Mouse (Mus musculus): ENCODE data around the gene Tcf20. TPM values are rescaled to one million over a fixed set of nuclear protein-coding genes. Genes with fewer than 3 reads are reported as not detected.
"Not testable (repeated sequence)": the region's sequence is repeated elsewhere in the genome, so short reads cannot be mapped to it uniquely, and the experiment has no call there.

Gene Tcf20
- polyA plus RNA-seq, 1 experiment from 2014 or later = 17.4 TPM

DNA sequence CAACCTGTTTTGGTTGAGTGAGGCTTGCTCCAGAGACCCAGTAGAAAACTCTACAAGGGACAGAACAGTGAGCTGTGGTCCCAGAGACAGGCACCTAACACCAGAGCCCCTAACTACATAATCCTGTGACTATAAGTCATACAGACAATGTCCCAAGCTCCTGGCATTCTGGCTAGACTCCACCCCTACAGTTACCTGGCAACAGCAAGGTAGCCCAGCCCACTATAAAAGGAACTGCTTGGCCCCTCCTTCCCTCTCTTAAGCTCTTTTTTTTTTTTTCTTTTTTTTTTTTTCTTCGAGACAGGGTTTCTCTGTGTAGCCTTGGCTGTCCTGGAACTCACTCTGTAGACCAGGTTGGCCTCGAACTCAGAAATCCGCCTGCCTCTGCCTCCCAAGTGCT lies 121.4 kb downstream of the Tcf20 start:
- WGBS = 94% methylated on average over 3 of the region's 3 CpGs
- not testable (repeated sequence) for H3K27ac ChIP-seq (ENCODE audit: low read depth, low read length); H3K4me3 ChIP-seq (ENCODE audit: low read depth, low read length); ATAC-seq; DNase-seq (ENCODE audit: low spot score); H3K9me3 ChIP-seq (replicated peaks; ENCODE audit: control insufficient read depth, low read length); H3K27me3 ChIP-seq (replicated peaks; ENCODE audit: control insufficient read depth, insufficient read depth, low read length); H3K4me2 ChIP-seq (ENCODE audit: low read length); H3K9ac ChIP-seq (ENCODE audit: low read length); H3K36me3 ChIP-seq (ENCODE audit: control insufficient read depth, insufficient read depth, low read length); H3K4me1 ChIP-seq (ENCODE audit: control insufficient read depth, insufficient read depth, low read length)

DNA sequence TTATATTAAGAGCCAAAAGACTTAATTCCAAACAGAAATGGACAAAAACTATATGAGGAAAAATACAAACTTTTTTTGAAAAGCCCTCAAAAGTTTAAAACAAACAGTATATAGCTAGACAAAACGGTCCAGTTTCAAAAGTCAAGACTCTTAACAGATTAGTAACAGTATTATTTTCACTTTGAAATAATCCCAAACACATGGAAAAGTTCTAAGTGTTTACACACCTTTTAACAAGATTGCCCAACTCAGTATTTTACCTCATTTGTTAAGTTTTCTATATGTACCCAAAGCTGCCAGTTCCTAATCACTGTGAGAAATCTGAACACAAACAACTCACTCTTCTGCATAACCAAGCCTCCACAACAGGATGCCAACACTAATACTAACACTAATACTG lies 124.0 kb downstream of the Tcf20 start:
- WGBS = 92% methylated on average over 1 of the region's 1 CpGs
- no peaks in the 10 kb centered on the region for H3K4me1 ChIP-seq (ENCODE audit: control insufficient read depth, insufficient read depth, low read length)
- no peak overlapping the region for H3K9ac ChIP-seq (ENCODE audit: low read length)
- H3K4me3 ChIP-seq (ENCODE audit: low read depth, low read length) = no peak overlapping the region
- H3K36me3 ChIP-seq (ENCODE audit: control insufficient read depth, insufficient read depth, low read length) = no peaks in the 10 kb centered on the region
- no peaks in the 10 kb centered on the region for H3K9me3 ChIP-seq (replicated peaks; ENCODE audit: control insufficient read depth, low read length)
- H3K27ac ChIP-seq (ENCODE audit: low read depth, low read length) = no peak overlapping the region
- no peak for DNase-seq (ENCODE audit: low spot score)
- no peaks in the 10 kb centered on the region for H3K27me3 ChIP-seq (replicated peaks; ENCODE audit: control insufficient read depth, insufficient read depth, low read length)
- no peak overlapping the region for H3K4me2 ChIP-seq (ENCODE audit: low read length)
- no peak for ATAC-seq

DNA sequence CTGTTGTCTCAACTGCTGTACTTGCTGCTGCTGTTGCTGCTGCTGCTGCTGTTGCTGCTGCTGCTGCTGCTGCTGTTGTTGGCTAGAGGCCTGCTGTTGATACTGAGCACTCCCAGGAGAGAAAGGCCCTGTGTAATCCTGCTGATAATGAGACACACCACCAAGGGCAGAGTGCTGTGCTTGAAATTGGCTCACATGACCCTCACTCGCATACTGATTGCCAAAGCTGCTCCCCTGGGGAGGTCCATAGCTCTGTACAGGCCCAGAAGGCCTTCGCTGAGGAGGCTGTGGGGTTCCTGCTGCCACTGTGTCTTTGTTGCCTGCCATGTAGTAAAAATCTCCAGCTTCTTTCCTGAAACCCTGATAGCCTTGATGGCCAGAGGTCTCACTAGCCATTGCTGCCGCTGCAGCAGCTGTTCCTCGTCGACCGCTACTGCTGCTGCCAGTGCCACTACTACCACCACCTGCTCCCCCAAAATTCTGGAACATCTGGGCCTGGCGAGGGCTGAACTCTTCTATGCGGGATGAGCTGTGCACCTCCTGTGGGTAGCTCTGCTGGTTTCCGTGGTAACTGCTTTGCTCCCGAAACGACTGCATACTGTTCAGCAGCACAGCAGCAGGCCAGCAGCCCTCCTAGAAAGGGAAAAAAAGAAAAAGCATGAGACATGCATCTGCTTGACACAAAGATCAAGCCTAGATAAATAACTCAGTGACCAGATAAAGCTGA lies 130.9 kb downstream of the Tcf20 start:
- 36% methylated on average over 11 of the region's 11 CpGs for WGBS
- H3K9me3 ChIP-seq (replicated peaks; ENCODE audit: control insufficient read depth, low read length) = no peaks in the 10 kb centered on the region
- peaks cover 7% of the 10 kb centered on the region for H3K4me1 ChIP-seq (ENCODE audit: control insufficient read depth, insufficient read depth, low read length)
- no peak overlapping the region for H3K4me2 ChIP-seq (ENCODE audit: low read length)
- H3K9ac ChIP-seq (ENCODE audit: low read length) = 0 out of 2 replicates have a peak overlapping the region, but pooled peaks have one; percentile 13
- H3K27ac ChIP-seq (ENCODE audit: low read depth, low read length) = peak overlapping the region; percentile 67
- peaks cover 53% of the 10 kb centered on the region for H3K36me3 ChIP-seq (ENCODE audit: control insufficient read depth, insufficient read depth, low read length)
- H3K27me3 ChIP-seq (replicated peaks; ENCODE audit: control insufficient read depth, insufficient read depth, low read length) = no peaks in the 10 kb centered on the region
- peak; percentile 53 for DNase-seq (ENCODE audit: low spot score)
- ATAC-seq = peak; percentile 68; the same call in 1 of the 2 replicates
- no peak overlapping the region for H3K4me3 ChIP-seq (ENCODE audit: low read depth, low read length)

- Histone ChIP-seq H3K36me3 (ENCODE audit: control insufficient read depth, insufficient read depth, low read length) (peaks cover 60% of the 10 kb centered on the region), H3K27ac (ENCODE audit: low read depth, low read length) (no peak overlapping the region; the same call in 1 of the 2 replicates)
- 93% methylated on average over 2 of the region's 2 CpGs for WGBS
Measured at GRCm38 (mm10) chr15:82856065-82856464, 131.6 kb downstream of the Tcf20 start.

GRCm38 (mm10) chr15:82839146-82839545 lies 148.5 kb downstream of the Tcf20 start:
- ATAC-seq (no peak), DNase-seq (ENCODE audit: low spot score) (no peak)
- H3K4me2 ChIP-seq (ENCODE audit: low read length) = no peak overlapping the region
- H3K36me3 ChIP-seq (ENCODE audit: control insufficient read depth, insufficient read depth, low read length) = no peaks in the 10 kb centered on the region
- H3K9me3 ChIP-seq (replicated peaks; ENCODE audit: control insufficient read depth, low read length) = no peaks in the 10 kb centered on the region
- WGBS = 95% methylated on average over 3 of the region's 3 CpGs
- no peak overlapping the region for H3K27ac ChIP-seq (ENCODE audit: low read depth, low read length)
- no peaks in the 10 kb centered on the region for H3K4me1 ChIP-seq (ENCODE audit: control insufficient read depth, insufficient read depth, low read length)
- no peak overlapping the region for H3K4me3 ChIP-seq (ENCODE audit: low read depth, low read length)
- no peak overlapping the region for H3K9ac ChIP-seq (ENCODE audit: low read length)
- no peaks in the 10 kb centered on the region for H3K27me3 ChIP-seq (replicated peaks; ENCODE audit: control insufficient read depth, insufficient read depth, low read length)

More at GRCm38 (mm10) chr15:82856065-82856464, 131.6 kb downstream of the Tcf20 start:
- ATAC-seq (no peak), DNase-seq (ENCODE audit: low spot score) (no peak)
- Histone ChIP-seq H3K9me3 (replicated peaks; ENCODE audit: control insufficient read depth, low read length) (no peaks in the 10 kb centered on the region), H3K4me3 (ENCODE audit: low read depth, low read length) (no peak overlapping the region), H3K4me1 (ENCODE audit: control insufficient read depth, insufficient read depth, low read length) (peaks cover 7% of the 10 kb centered on the region), H3K9ac (ENCODE audit: low read length) (no peak overlapping the region), H3K4me2 (ENCODE audit: low read length) (no peak overlapping the region), H3K27me3 (replicated peaks; ENCODE audit: control insufficient read depth, insufficient read depth, low read length) (no peaks in the 10 kb centered on the region)

DNA sequence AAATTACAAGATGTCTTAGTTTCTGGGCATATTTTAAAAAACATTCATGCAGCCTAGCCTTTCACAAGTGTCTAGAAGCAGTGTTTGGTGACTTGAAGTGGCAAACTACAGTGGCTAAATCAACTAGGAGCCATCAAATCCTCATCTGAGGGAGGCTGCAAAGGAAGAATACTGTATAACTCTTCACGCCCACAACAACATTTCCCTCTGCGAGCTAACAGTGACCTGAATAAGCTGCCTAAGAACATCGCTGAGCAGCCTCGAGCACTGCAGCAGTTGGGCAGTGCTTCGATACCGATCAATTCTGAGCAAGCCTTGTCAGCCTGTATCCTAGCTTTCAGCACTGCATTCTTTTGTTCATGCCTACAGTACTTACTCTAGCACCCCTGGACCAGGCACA lies 157.8 kb downstream of the Tcf20 start:
- H3K9me3 ChIP-seq (replicated peaks; ENCODE audit: control insufficient read depth, low read length) = no peaks in the 10 kb centered on the region
- no peak overlapping the region for H3K9ac ChIP-seq (ENCODE audit: low read length)
- ATAC-seq (no peak), DNase-seq (ENCODE audit: low spot score) (no peak)
- 90% methylated on average over 6 of the region's 6 CpGs for WGBS
- no peak overlapping the region for H3K4me2 ChIP-seq (ENCODE audit: low read length)
- H3K27me3 ChIP-seq (replicated peaks; ENCODE audit: control insufficient read depth, insufficient read depth, low read length) = no peaks in the 10 kb centered on the region
- no peaks in the 10 kb centered on the region for H3K4me1 ChIP-seq (ENCODE audit: control insufficient read depth, insufficient read depth, low read length)
- no peak overlapping the region for H3K27ac ChIP-seq (ENCODE audit: low read depth, low read length)
- no peak overlapping the region for H3K4me3 ChIP-seq (ENCODE audit: low read depth, low read length)
- H3K36me3 ChIP-seq (ENCODE audit: control insufficient read depth, insufficient read depth, low read length) = 0 out of 2 replicates have a peak, but pooled peaks cover 6% of the 10 kb centered on the region

DNA sequence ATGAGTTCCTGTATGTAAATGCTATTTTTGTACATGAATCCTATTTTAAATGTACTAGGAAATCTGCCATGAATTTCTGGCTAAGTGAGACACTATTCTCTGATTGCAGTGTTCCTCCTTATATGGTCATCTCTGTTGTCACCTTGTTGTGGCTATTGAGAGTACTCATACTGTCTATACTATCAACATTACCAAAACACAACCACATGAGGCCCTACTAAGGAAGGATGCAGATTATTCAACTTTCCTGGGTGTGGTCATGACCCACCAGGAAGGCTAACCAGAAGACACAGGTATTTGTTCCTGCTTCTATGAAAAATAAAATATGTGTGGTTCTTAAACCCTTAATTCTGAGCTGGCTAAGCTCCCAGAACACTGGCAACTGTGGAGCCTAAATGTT lies 161.8 kb downstream of the Tcf20 start:
- Histone ChIP-seq H3K4me3 (ENCODE audit: low read depth, low read length) (no peak overlapping the region), H3K4me2 (ENCODE audit: low read length) (no peak overlapping the region), H3K27ac (ENCODE audit: low read depth, low read length) (no peak overlapping the region), H3K9ac (ENCODE audit: low read length) (no peak overlapping the region), H3K9me3 (replicated peaks; ENCODE audit: control insufficient read depth, low read length) (no peaks in the 10 kb centered on the region), H3K36me3 (ENCODE audit: control insufficient read depth, insufficient read depth, low read length) (0 out of 2 replicates have a peak, but pooled peaks cover 11% of the 10 kb centered on the region), H3K27me3 (replicated peaks; ENCODE audit: control insufficient read depth, insufficient read depth, low read length) (no peaks in the 10 kb centered on the region), H3K4me1 (ENCODE audit: control insufficient read depth, insufficient read depth, low read length) (no peaks in the 10 kb centered on the region)
- no peak for DNase-seq (ENCODE audit: low spot score)
- no peak for ATAC-seq

- ATAC-seq = no peak
- H3K9ac ChIP-seq (ENCODE audit: low read length) = no peak overlapping the region
- no peaks in the 10 kb centered on the region for H3K4me1 ChIP-seq (ENCODE audit: control insufficient read depth, insufficient read depth, low read length)
- H3K27ac ChIP-seq (ENCODE audit: low read depth, low read length) = no peak overlapping the region
- 0 out of 2 replicates have a peak, but pooled peaks cover 7% of the 10 kb centered on the region for H3K36me3 ChIP-seq (ENCODE audit: control insufficient read depth, insufficient read depth, low read length)
- H3K4me2 ChIP-seq (ENCODE audit: low read length) = no peak overlapping the region
- no peaks in the 10 kb centered on the region for H3K9me3 ChIP-seq (replicated peaks; ENCODE audit: control insufficient read depth, low read length)
- H3K27me3 ChIP-seq (replicated peaks; ENCODE audit: control insufficient read depth, insufficient read depth, low read length) = no peaks in the 10 kb centered on the region
- 82% methylated on average over 3 of the region's 4 CpGs for WGBS
- DNase-seq (ENCODE audit: low spot score) = peak; percentile 10
- H3K4me3 ChIP-seq (ENCODE audit: low read depth, low read length) = no peak overlapping the region
Measured at GRCm38 (mm10) chr15:82822347-82822746, 165.3 kb downstream of the Tcf20 start.

- no peak for ATAC-seq
Measured at GRCm38 (mm10) chr15:82821657-82822056, 166.0 kb downstream of the Tcf20 start.

More at GRCm38 (mm10) chr15:82821657-82822056, 166.0 kb downstream of the Tcf20 start:
- H3K4me3 ChIP-seq (ENCODE audit: low read depth, low read length) = no peak overlapping the region
- DNase-seq (ENCODE audit: low spot score) = no peak
- H3K4me2 ChIP-seq (ENCODE audit: low read length) = no peak overlapping the region
- H3K36me3 ChIP-seq (ENCODE audit: control insufficient read depth, insufficient read depth, low read length) = 0 out of 2 replicates have a peak, but pooled peaks cover 7% of the 10 kb centered on the region
- H3K9me3 ChIP-seq (replicated peaks; ENCODE audit: control insufficient read depth, low read length) = no peaks in the 10 kb centered on the region
- H3K27ac ChIP-seq (ENCODE audit: low read depth, low read length) = no peak overlapping the region
- no peak overlapping the region for H3K9ac ChIP-seq (ENCODE audit: low read length)
- WGBS = 100% methylated on average over 1 of the region's 1 CpGs
- no peaks in the 10 kb centered on the region for H3K27me3 ChIP-seq (replicated peaks; ENCODE audit: control insufficient read depth, insufficient read depth, low read length)
- H3K4me1 ChIP-seq (ENCODE audit: control insufficient read depth, insufficient read depth, low read length) = no peaks in the 10 kb centered on the region
